Comparison of ENCODE assay signal across 15 mouse cellular contexts in the genomic region with DNA sequence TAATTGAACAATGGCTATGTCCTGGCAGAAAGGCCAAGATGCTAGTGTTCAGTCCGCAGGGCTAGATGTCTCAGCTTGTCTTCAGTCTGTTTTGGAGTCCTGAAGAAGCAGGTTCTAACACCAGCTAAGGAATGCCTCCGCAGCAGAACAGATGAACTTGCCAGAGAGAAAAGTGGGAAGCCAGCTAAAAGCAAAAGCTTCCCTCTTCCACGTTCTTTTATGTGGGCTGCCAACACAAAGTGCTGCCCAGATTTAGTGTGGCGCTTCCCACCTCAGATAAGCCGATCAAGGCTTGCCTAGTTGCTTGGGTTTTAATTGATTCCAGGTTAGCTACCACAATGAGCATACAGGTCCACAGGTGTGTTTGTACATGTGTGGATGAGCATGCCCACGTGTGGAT.
DNase-seq lines count a peak whose midpoint lies in the region; ATAC-seq lines count a peak whose summit lies in the region.
"Had no signal": no experiment of that assay in that cellular context is flagged by ENCODE, and none has a peak within 500 bp of the region (broad histone marks: within the 10 kb centered on the region; RNA-seq: fewer than 3 reads in every experiment).

No protein-coding gene starts in this region.

- intact Hi-C loops in left cerebral cortex, postnatal 25 days (cut with DNase I): no loop called here
- intact Hi-C loops in left cerebral cortex, postnatal 4 days (cut with DNase I): no loop called here

- no peak for DNase-seq in frontal cortex, postnatal 14 days (ENCODE audit: low spot score in 2 of 2)
- DNase-seq in left cerebral cortex, postnatal 25 days (ENCODE audit: low spot score in 2 of 2): peak; percentile 10 to 73
- DNase-seq in left cerebral cortex, postnatal 4 days: no peak
- peak; percentile 53 for DNase-seq in brain, adult 2 months (ENCODE audit: low read depth, low spot score)
- DNase-seq in right cerebral cortex, postnatal 10 days (ENCODE audit: low spot score in 2 of 2): peak; percentile 46 to 63
- no peak for DNase-seq in spleen, postnatal 4 days (ENCODE audit: low spot score in 2 of 2)
- no peak for DNase-seq in gastrocnemius, adult 8-10 months (ENCODE audit: low spot score in 2 of 2)
- DNase-seq: adrenal gland, postnatal 25 days; cerebellum, adult 11-12 months; cerebellum, adult 9-10 months; gastrocnemius, postnatal 14 days; heart, adult 2 months; heart, postnatal 14 days had no signal

- ATAC-seq in frontal cortex, adult (ENCODE audit: low TSS enrichment): peak; percentile 95
- ATAC-seq: hindbrain, postnatal 0 days had no signal

Comparison
In these comparisons a context has a peak if more than half of its experiments do, and no peak if none do; other contexts are left out.
1. DNase-seq: peak in left cerebral cortex, postnatal 25 days (2 of 2), brain, adult 2 months (single experiment) and right cerebral cortex, postnatal 10 days (2 of 2); none in frontal cortex, postnatal 14 days (0 of 2), left cerebral cortex, postnatal 4 days (single experiment), spleen, postnatal 4 days (0 of 2) and gastrocnemius, adult 8-10 months (0 of 2).